Mouse (Mus musculus): ENCODE data around the gene Cyp11a1.
A peak's percentile ranks its signal among the peaks of the same experiment; 100 is the strongest.

The Cyp11a1 gene

GRCm38 (mm10) chr9:58009588-58009987 lies 3.4 kb downstream of the Cyp11a1 start:
- no peak for DNase-seq

DNA sequence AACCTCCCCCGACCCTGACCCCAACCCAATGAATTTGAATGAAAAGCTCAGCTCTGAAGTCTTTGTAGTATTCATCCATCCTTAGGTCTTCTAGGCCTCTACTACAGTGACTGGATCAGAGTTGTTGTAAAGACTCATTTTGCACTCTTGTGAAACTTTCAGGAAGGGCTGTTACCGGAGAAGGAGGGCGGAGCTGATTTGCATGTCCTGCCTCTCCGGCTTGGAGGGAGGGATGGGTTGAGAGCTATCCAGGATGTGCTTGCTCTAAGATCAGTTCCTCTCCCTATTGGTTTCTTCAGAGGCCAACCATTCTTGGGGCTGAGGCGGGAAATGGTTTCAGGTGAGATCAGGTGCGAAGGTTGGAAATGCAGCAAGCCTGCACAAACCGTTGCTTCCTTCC lies 4.8 kb downstream of the Cyp11a1 start:
- no peak for DNase-seq

DNA sequence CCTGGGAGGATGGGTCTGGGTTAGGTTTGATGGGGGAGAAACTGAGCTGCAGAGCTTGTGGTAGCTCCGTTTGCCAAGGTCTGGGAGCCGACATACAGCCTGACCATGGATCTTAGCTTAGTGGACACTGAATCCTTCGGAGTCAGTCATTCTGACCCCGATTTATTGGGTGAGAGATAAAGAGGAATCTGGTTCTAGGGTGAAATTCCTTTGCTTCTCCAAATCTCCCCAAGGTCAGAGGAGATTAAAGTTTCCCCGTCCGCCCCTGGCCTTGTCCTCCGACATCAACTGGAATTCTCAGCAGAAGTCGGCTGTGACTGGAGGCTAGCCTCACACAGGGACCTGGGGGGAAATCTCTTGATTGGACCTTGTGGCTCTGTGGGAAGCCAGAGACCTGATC lies 5.3 kb downstream of the Cyp11a1 start:
- DNase-seq: no peak

DNA sequence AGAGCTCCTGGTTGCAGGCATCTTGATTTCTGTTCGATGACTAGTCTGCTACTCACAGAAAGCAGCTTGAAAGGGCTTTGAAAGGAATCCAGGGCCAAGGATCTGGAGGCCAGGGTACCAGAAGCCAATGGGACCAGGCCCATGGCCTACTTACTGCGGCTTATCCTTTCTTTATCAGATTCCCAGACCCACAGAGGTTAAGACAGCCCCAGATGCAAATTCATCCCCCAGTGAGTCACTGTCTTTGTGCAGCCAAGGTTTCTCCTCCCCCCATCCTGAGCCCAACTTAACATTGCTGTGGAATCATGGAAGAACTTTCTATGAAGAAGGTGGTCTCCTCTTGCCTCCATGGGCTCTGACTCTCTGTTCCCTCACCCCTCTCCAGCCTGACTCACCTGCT lies 6.3 kb downstream of the Cyp11a1 start:
- DNase-seq: no peak

GRCm38 (mm10) chr9:58012935-58013334 lies 6.7 kb downstream of the Cyp11a1 start:
- DNase-seq: no peak

- no peak for DNase-seq
These were observed 8.4 kb downstream of the Cyp11a1 start for GRCm38 (mm10) chr9:58014393-58015160.

- DNase-seq: no peak
These were observed 9.6 kb downstream of the Cyp11a1 start for GRCm38 (mm10) chr9:58015856-58016255.

- no peak for DNase-seq
These were observed 10.8 kb downstream of the Cyp11a1 start for GRCm38 (mm10) chr9:58016962-58017361.

DNA sequence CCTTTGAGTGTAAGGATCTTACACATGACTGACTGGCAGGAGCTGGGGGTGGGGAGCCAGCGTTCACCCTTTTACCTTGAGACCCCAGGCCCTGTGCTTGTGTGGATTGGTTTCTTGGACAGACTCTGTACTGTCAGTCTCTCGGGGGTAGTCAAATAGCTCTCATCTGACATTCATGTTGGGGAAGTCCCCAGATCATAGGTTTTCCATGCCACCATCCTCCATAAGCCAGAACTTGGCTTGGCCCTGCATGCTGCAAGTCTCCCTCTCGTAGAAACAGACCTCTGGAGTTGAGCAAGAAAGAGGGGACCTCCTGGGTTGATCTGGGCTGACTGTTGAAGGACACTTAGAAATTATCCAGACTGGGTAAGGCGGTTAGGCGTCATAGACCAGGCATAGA lies 12.2 kb downstream of the Cyp11a1 start:
- DNase-seq: no peak

DNA sequence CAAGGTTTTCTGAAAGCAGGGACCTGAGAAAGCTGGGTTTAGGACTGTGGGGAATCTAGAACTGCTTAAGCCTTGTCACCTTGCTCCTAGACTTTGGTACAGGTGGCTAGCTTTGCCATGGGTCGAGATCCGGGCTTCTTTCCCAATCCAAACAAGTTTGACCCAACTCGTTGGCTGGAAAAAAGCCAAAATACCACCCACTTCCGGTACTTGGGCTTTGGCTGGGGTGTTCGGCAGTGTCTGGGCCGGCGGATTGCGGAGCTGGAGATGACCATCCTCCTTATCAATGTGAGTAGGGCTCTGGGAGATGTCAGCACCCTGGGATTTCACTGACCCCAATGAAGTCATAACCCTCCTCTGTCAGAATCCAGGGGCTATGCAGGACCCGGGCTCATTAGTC lies 19.8 kb downstream of the Cyp11a1 start:
- no peak for DNase-seq

DNA sequence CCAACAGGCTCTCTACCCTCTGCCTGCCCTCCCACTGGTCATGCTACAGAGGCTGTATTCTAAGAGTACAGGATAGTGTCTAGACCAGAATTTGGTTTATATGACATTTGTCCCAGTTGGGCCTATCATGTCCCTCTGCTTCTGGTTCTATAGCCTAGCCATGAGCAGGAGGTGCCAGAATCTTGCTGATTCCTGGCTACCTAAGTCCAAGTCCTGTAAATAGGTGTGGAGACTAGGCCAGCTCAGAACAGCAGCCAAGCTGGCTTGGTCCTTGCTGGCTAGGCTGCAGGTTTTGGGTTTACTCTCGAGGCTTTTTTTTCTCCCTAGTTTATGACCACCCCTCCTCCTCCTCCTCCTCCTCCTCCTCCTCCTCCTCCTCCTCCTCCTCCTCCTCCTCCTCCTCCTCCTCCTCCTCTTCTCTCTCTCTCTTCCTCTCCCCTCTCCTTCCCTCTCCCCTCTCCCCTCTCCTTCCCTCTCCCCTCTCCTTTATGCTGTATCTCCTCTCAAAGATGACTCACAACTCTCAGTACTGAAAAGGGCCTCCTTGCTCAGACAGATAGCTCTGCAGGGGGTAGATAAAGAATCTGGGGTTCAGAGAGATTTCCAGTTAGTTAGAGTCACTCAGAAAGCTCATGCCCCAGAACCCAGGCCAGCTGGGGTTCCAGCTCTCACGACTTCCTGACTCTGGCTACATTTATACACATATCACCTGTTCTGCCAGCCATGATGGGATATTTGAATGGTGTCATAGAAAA lies 21.4 kb downstream of the Cyp11a1 start:
- DNase-seq: no peak

DNA sequence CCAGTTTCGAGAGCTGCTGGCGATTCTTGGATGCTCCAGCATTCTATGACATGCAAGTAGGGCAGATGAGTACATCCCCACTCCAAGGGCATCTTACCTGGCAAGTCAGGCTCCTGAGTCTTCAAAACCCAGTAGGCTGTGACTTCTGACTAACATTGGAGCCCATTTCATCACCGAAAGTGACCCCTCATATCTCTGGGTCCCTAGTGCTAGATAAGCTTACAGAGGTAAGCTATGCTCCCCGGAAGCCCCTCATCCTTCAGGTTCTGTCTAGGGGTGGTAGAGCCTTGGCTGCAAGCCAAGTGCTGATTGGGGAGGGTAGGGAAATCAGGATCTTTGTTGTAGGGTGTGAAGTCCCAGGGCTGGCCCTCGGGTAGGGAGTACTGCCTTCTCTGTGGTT lies 22.6 kb downstream of the Cyp11a1 start:
- DNase-seq: no peak

DNA sequence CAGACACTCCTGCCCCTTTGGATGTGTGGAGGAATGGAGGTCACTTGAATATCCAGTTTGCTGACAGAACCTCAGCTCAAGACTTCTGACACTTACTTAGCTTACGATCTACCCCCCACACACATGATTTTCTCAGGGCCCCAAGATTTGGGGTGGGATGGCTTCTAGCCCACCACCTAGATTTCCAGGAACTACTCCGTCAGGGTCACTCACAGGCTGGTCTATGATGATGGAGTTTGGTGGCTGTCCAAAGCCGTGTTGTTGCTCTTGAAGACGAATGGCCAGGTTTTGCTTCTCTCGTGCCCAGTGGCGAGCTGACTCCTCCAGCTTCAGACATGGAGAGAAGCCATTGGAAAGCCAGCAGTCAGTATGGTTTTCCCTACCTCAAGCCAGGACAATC lies 23.4 kb downstream of the Cyp11a1 start:
- no peak for DNase-seq

DNA sequence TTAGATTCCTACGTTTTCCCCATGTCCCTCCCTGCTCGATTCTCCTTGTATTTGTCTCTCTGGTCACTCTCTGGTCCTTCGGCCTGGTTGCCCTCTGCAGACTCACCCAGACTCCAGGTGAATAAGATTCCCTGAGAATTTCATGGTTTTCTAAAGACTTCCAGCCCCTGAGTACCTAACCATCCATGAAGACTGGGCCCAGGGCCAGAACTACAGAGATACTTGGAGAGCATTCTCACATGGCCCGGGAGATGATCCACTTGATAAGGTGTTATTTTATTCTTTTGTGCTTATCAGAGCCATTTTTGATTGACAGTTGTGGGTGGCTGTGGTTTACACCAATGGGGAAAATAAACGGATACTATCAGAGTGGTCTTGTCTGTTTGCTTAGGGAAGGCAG lies 25.7 kb downstream of the Cyp11a1 start:
- DNase-seq: no peak

DNA sequence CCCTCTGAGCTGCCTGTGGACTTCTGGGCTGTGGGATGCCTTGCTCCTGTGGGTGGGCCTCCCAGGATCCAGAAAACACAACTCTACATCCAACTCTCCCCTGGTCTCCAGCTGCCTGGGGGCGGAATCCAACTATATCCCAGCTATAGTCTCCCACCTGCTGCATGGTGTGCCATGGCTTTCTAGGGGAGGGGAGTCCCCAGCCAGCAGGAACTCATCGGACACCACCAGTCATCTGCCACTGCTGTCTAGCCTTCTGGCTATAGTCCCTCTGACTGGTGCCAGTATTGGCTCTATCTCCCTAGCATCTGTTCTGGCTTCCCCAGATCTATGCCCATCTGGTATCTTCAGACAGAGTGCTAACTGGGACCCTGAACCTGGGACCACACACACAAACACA lies 29.3 kb downstream of the Cyp11a1 start:
- DNase-seq: no peak

GRCm38 (mm10) chr9:58035951-58036698 lies 29.9 kb downstream of the Cyp11a1 start:
- no peak for DNase-seq

- DNase-seq: no peak
These were observed 30.8 kb downstream of the Cyp11a1 start for GRCm38 (mm10) chr9:58036961-58037360.

DNA sequence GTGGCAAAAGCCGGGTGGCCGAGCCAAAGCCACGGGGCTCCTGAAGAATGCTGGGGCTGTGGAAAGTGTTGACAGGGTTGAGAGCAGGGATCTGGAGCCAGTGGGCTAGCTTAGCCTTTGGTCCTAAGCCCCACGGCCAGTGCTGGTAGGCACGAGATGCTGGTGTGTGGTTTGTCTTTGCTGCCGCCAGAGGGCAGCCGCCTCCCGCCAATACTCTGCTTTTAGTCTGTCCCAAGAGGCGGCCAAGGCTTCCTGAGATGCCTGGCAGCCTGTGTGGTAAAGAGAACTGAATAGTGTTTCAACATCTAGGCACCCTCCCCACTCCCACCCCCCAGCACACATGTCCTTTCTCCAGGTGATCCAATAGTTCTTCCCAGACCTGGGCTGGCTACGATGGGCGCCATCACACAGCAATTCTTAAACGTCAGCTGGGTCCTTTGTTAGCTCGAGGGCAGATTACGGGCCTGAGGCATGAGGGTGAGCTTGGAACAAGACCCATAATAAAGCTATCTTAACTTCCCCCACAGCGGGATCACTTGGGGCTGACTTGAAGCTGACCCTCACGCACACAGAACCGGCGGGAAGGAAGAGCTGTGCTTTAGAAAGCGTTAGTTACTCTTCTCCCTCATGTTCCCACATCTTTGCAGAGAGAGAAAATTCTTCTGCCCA lies 32.4 kb downstream of the Cyp11a1 start:
- peak; percentile 82 for DNase-seq

GRCm38 (mm10) chr9:58040977-58041376 lies 34.8 kb downstream of the Cyp11a1 start:
- no peak for DNase-seq

DNA sequence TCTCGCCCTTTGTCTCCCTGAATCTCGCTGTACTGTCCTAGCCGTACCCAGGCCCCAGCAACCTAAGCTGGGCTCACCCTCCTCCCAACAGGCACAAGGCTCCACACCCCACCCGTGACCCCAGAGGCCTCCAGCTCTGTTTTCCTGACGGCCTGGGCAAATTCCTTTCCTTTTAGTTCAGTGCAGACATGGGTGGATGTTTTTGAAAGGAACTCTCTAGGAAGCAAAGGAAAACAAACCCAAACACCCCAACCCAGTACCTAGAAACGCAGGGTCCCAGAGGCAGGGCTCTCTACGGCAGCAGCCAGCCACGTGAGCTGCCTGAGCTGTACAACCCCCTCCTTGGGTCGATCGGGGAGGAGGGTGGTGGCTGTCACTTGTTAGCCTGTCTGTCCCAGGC lies 36.2 kb downstream of the Cyp11a1 start:
- DNase-seq: no peak

DNA sequence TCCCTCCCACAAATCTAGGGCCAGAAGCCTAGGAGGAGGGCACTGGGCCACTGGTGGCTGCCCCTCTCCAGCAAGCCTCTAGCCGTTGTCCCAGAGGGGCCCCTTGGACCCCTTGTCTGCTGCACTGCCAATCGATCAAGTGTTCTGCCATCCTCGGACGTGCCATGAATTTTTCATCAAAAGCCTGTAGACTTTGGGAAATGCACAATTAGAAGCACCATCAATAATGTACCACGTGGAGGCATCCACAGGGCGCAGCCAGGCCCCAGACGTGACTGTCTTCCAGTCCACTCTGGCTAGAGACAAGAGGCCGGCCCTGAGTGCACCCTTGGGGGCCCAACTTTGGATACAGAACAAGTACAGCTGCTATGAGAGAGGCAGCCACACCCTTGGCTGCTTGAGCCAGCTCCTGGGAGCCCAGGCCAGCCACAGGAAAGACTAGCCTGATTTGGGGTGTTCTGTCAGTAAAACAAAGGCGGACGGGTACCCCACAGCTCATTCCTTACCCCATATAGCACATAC lies 37.3 kb downstream of the Cyp11a1 start:
- no peak for DNase-seq

DNA sequence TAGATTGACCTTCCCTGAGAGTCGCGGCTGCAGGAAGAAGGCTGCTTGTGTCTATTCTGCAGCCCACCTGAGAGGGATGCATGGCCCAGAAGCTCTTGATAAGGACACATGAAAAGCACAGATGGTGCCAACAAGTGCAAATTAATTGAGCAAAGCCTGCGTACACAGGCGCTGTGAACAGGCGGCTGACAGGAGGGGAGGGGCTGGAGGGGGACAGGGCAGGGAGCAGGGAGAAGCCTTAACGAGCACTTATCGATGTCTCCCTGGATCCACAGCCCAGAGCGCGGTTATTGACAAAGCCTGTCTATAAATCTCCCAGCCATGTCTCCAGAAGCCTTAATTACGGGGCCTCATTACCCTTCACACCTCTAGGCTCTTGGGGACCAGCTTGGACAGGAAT lies 38.6 kb downstream of the Cyp11a1 start:
- DNase-seq: no peak

GRCm38 (mm10) chr9:58045646-58046045 lies 39.4 kb downstream of the Cyp11a1 start:
- no peak for DNase-seq

Measured in right cerebral cortex, postnatal 4 days (tissue).